Mouse (Mus musculus): ENCODE data around the gene Rc3h2. TPM values are rescaled to one million over a fixed set of nuclear protein-coding genes. Genes with fewer than 3 reads are reported as not detected.

Rc3h2 gene
- polyA plus RNA-seq, 1 experiment: 3.7 TPM

DNA sequence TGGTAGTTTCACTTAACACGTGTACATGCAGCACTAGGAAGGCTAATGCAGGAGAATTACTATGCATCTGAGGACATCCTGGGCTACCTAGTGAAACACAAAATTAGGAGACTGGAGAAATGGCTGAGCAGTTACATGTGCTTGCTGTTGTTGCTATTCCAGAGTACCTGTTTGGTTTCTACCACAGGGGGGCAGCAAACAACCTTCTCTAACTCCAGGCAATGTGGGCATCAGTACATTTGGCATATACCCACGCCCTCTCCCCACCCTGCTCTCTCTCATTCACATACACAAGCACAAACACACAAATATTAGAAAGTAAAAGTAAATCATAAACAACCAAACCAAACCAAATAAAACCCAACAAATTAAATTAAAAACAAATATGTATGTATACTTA is 42.5 kb downstream of the Rc3h2 start:
- no peak for TF ChIP-seq REST (IDR thresholded peaks at IDR 0.05; ENCODE audit: insufficient read depth, insufficient read length)
- TF ChIP-seq MAX (IDR thresholded peaks at IDR 0.05; ENCODE audit: low read depth): no peak
- no peak for TF ChIP-seq MYOD1 (IDR thresholded peaks at IDR 0.05; ENCODE audit: control insufficient read depth in 1 of 3, insufficient read length in 2 of 3, low read depth in 2 of 3)
- no peak for TF ChIP-seq USF1 (IDR thresholded peaks at IDR 0.05; ENCODE audit: low read depth)
- TF ChIP-seq POLR2A (IDR thresholded peaks at IDR 0.05; ENCODE audit: insufficient read length, low read depth): no peak
- no peak for TF ChIP-seq CEBPB (IDR thresholded peaks at IDR 0.05; ENCODE audit: insufficient read depth, poor library complexity, severe bottlenecking)
- no peak for TF ChIP-seq E2F4 (IDR thresholded peaks at IDR 0.05; ENCODE audit: insufficient read depth)
- TF ChIP-seq POLR2AphosphoS2 (IDR thresholded peaks at IDR 0.05; ENCODE audit: insufficient read length, low read depth): no peak
- H3K36me3 ChIP-seq (ENCODE audit: control insufficient read depth, insufficient read depth): peaks cover 67% of the 10 kb centered on the region
- no peaks in the 10 kb centered on the region for H3K79me2 ChIP-seq (ENCODE audit: control insufficient read depth, insufficient read depth)
- no peak overlapping the region for H3K4me3 ChIP-seq
- H3K4me2 ChIP-seq (ENCODE audit: low read depth): no peak overlapping the region
- no peak overlapping the region for H3ac ChIP-seq (ENCODE audit: control insufficient read depth, insufficient read length)
- H3K27me3 ChIP-seq (ENCODE audit: control insufficient read depth, insufficient read depth, insufficient read length): no peaks in the 10 kb centered on the region

DNA sequence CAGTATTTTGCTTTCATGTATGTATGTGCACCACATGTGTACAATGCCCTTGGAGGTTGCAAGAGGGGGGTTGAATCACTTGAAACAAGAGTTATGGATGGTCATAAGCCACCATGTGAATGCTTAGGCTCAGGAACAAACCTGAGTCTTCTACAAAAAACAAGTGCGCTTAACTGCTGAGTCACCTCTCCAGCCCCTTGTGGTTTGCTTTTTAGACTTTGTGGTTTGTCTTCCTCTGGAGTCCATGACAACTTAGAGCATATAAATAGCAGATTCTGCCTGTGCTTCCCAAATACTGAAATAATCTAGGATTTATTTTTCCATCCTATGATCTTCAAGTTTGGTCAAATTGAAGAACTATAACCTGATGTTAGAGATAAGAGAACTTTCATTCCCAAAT is 46.7 kb downstream of the Rc3h2 start:
- no peaks in the 10 kb centered on the region for H3K27me3 ChIP-seq (ENCODE audit: control insufficient read depth, insufficient read depth, insufficient read length)
- H3ac ChIP-seq (ENCODE audit: control insufficient read depth, insufficient read length): no peak overlapping the region
- H3K4me3 ChIP-seq: no peak overlapping the region
- H3K36me3 ChIP-seq (ENCODE audit: control insufficient read depth, insufficient read depth): peaks cover 58% of the 10 kb centered on the region
- TF ChIP-seq MYOD1 (IDR thresholded peaks at IDR 0.05; ENCODE audit: control insufficient read depth in 1 of 3, insufficient read length in 2 of 3, low read depth in 2 of 3) (no peak), E2F4 (IDR thresholded peaks at IDR 0.05; ENCODE audit: insufficient read depth) (no peak), CEBPB (IDR thresholded peaks at IDR 0.05; ENCODE audit: insufficient read depth, poor library complexity, severe bottlenecking) (no peak), TCF12 (IDR thresholded peaks at IDR 0.05; ENCODE audit: insufficient read depth, poor library complexity, severe bottlenecking) (no peak), SRF (IDR thresholded peaks at IDR 0.05; ENCODE audit: control insufficient read depth, insufficient read length, low read depth) (no peak), USF1 (IDR thresholded peaks at IDR 0.05; ENCODE audit: low read depth) (no peak), TCF3 (IDR thresholded peaks at IDR 0.05; ENCODE audit: insufficient read length, low read depth) (no peak)
- peak overlapping the region; percentile 35 for H3K4me2 ChIP-seq (ENCODE audit: low read depth)
- no peaks in the 10 kb centered on the region for H3K79me2 ChIP-seq (ENCODE audit: control insufficient read depth, insufficient read depth)

DNA sequence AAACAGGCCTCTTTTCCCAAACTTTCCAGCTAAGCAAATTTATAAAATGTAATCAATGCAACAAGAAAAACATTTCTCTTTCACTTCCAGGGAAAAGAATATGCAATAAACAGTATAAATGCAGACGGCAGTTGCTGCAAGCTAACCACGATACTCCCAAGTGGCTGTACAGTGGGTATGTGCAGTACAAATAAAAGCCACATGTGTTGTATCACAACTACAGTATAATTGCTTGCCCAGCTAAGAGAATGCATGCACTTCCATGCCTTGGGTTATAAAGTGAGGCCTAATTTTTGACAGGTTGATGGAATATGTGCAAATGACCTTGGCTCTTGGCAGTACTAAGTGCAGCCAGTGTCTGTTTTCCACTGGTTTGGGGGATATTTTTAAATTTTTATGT is 52.1 kb downstream of the Rc3h2 start:
- Histone ChIP-seq H3K27me3 (ENCODE audit: control insufficient read depth, insufficient read depth, insufficient read length) (no peaks in the 10 kb centered on the region), H3ac (ENCODE audit: control insufficient read depth, insufficient read length) (no peak overlapping the region), H3K36me3 (ENCODE audit: control insufficient read depth, insufficient read depth) (peaks cover 23% of the 10 kb centered on the region), H3K4me3 (no peak overlapping the region), H3K4me2 (ENCODE audit: low read depth) (no peak overlapping the region), H3K79me2 (ENCODE audit: control insufficient read depth, insufficient read depth) (no peaks in the 10 kb centered on the region)
- TF ChIP-seq TCF3 (IDR thresholded peaks at IDR 0.05; ENCODE audit: insufficient read length, low read depth) (no peak), MYOG (IDR thresholded peaks at IDR 0.05; ENCODE audit: control insufficient read depth in 1 of 3, insufficient read depth in 1 of 3, insufficient read length in 2 of 3, low read depth in 2 of 3) (no peak), SRF (IDR thresholded peaks at IDR 0.05; ENCODE audit: control insufficient read depth, insufficient read length, low read depth) (no peak), MAX (IDR thresholded peaks at IDR 0.05; ENCODE audit: low read depth) (no peak), POLR2AphosphoS2 (IDR thresholded peaks at IDR 0.05; ENCODE audit: insufficient read length, low read depth) (no peak), REST (IDR thresholded peaks at IDR 0.05; ENCODE audit: insufficient read depth, insufficient read length) (no peak), TCF12 (IDR thresholded peaks at IDR 0.05; ENCODE audit: insufficient read depth, poor library complexity, severe bottlenecking) (no peak), POLR2A (IDR thresholded peaks at IDR 0.05; ENCODE audit: insufficient read length, low read depth) (no peak), E2F4 (IDR thresholded peaks at IDR 0.05; ENCODE audit: insufficient read depth) (no peak), CEBPB (IDR thresholded peaks at IDR 0.05; ENCODE audit: insufficient read depth, poor library complexity, severe bottlenecking) (no peak), USF1 (IDR thresholded peaks at IDR 0.05; ENCODE audit: low read depth) (no peak), MYOD1 (IDR thresholded peaks at IDR 0.05; ENCODE audit: control insufficient read depth in 1 of 3, insufficient read length in 2 of 3, low read depth in 2 of 3) (no peak)

DNA sequence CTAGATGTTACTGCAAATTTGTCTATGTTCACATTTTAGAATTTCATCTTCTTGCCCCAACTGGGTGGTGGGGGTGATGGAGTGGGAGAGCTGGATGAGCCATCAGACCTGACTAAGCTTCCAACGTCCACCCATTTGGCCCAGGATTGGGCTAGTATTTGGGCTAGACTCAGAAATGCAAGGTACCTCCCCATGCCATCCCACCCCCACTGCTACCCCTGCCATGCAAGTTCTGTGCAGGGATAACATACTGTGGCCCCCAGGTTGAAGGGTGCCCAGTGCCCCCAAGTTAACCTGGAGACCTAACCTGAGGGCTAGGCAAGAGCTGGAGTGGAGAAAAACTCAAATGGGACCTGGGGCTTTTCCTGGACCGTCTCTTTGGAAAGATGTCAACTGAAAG is 62.8 kb downstream of the Rc3h2 start:
- Histone ChIP-seq H3K4me2 (ENCODE audit: low read depth) (peak overlapping the region; percentile 93), H3K79me2 (ENCODE audit: control insufficient read depth, insufficient read depth) (peaks cover 18% of the 10 kb centered on the region), H3K4me3 (peak overlapping the region; percentile 71), H3K36me3 (ENCODE audit: control insufficient read depth, insufficient read depth) (peaks cover 13% of the 10 kb centered on the region), H3K27me3 (ENCODE audit: control insufficient read depth, insufficient read depth, insufficient read length) (no peaks in the 10 kb centered on the region), H3ac (ENCODE audit: control insufficient read depth, insufficient read length) (no peak overlapping the region)
- TF ChIP-seq MAX (IDR thresholded peaks at IDR 0.05; ENCODE audit: low read depth) (no peak), TCF12 (IDR thresholded peaks at IDR 0.05; ENCODE audit: insufficient read depth, poor library complexity, severe bottlenecking) (no peak), SRF (IDR thresholded peaks at IDR 0.05; ENCODE audit: control insufficient read depth, insufficient read length, low read depth) (no peak), TCF3 (IDR thresholded peaks at IDR 0.05; ENCODE audit: insufficient read length, low read depth) (no peak), REST (IDR thresholded peaks at IDR 0.05; ENCODE audit: insufficient read depth, insufficient read length) (no peak), POLR2A (IDR thresholded peaks at IDR 0.05; ENCODE audit: insufficient read length, low read depth) (no peak), USF1 (IDR thresholded peaks at IDR 0.05; ENCODE audit: low read depth) (no peak), CEBPB (IDR thresholded peaks at IDR 0.05; ENCODE audit: insufficient read depth, poor library complexity, severe bottlenecking) (no peak), MYOG (IDR thresholded peaks at IDR 0.05; ENCODE audit: control insufficient read depth in 1 of 3, insufficient read depth in 1 of 3, insufficient read length in 2 of 3, low read depth in 2 of 3) (no peak), POLR2AphosphoS2 (IDR thresholded peaks at IDR 0.05; ENCODE audit: insufficient read length, low read depth) (no peak), MYOD1 (IDR thresholded peaks at IDR 0.05; ENCODE audit: control insufficient read depth in 1 of 3, insufficient read length in 2 of 3, low read depth in 2 of 3) (no peak), E2F4 (IDR thresholded peaks at IDR 0.05; ENCODE audit: insufficient read depth) (no peak)

Measured in myocyte (in vitro differentiated cells).